Mouse (Mus musculus) CD4-positive, CD25-positive, alpha-beta regulatory T cell (primary cell): ENCODE data around the gene Rbm42. TPM values are rescaled to one million over a fixed set of nuclear protein-coding genes. Genes with fewer than 3 reads are reported as not detected.

Source experiments
- polyA plus RNA-seq: library from polyadenylated mRNA; unstranded; fragments of 100-300 nt; shearing (Covaris generic); gene quantifications from one replicate; pipeline ENCODE4 v1.2.1, GENCODE M21; 2017

Gene Rbm42
- polyA plus RNA-seq: 204 TPM

GRCm38 (mm10) chr7:30649591-30650540 lies at the start of gene Rbm42:
TSS of gene Rbm42 (minus strand) at chr7:30650317.

GRCm38 (mm10) chr7:30698589-30698988 lies 48.5 kb upstream of the Rbm42 start, which contains the start of gene 2200002J24Rik:
TSS of gene 2200002J24Rik (plus strand) at chr7:30698926.

GRCm38 (mm10) chr7:30671480-30671879 lies 21.4 kb upstream of the Rbm42 start, which contains the start of gene Pmis2:
TSS of gene Pmis2 (minus strand) at chr7:30671605.

GRCm38 (mm10) chr7:30664529-30665200 lies 14.5 kb upstream of the Rbm42 start, which contains the start of gene Haus5:
TSS of gene Haus5 (minus strand) at chr7:30664994.

GRCm38 (mm10) chr7:30635752-30636151 lies 14.4 kb downstream of the Rbm42 start, which contains the start of gene Etv2:
TSS of gene Etv2 (minus strand) at chr7:30635852.

GRCm38 (mm10) chr7:30625530-30626384 lies 24.4 kb downstream of the Rbm42 start, which contains the start of gene Cox6b1:
TSS of gene Cox6b1 (minus strand) at chr7:30626151.

GRCm38 (mm10) chr7:30612654-30613402 lies 37.3 kb downstream of the Rbm42 start, which contains the start of gene Upk1a:
TSS of gene Upk1a (minus strand) at chr7:30612847.

GRCm38 (mm10) chr7:30598786-30599185 lies 51.3 kb downstream of the Rbm42 start, which contains the start of gene Zbtb32:
TSS of gene Zbtb32 (minus strand) at chr7:30598909.

Other genes starting within 250 kb of the Rbm42 start
- 5.5 TPM for gene Tyrobp, start 236.6 kb downstream of the Rbm42 start, polyA plus RNA-seq
- 409 TPM for gene Hcst, start 230.5 kb downstream of the Rbm42 start, polyA plus RNA-seq
- 99.8 TPM for gene Nfkbid, start 228.6 kb downstream of the Rbm42 start, polyA plus RNA-seq
- 17.8 TPM for gene Aplp1, start 204.8 kb downstream of the Rbm42 start, polyA plus RNA-seq
- not detected for gene Kirrel2, start 192.6 kb downstream of the Rbm42 start, polyA plus RNA-seq
- gene Nphs1, start 192.0 kb downstream of the Rbm42 start, polyA plus RNA-seq: not detected
- not detected for gene Prodh2, start 156.7 kb downstream of the Rbm42 start, polyA plus RNA-seq
- 1.2 TPM for gene Arhgap33, start 115.3 kb downstream of the Rbm42 start, polyA plus RNA-seq
- gene Hspb6, start 98.1 kb downstream of the Rbm42 start, polyA plus RNA-seq: 4.2 TPM
- gene Proser3, start 98.0 kb downstream of the Rbm42 start, polyA plus RNA-seq: 9.9 TPM
- gene Lin37, start 90.5 kb downstream of the Rbm42 start, polyA plus RNA-seq: 89.4 TPM
- gene U2af1l4, start 87.0 kb downstream of the Rbm42 start, polyA plus RNA-seq: 47.2 TPM
- 86.6 TPM for gene Gm49396, start 87.0 kb downstream of the Rbm42 start, polyA plus RNA-seq
- gene Psenen, start 86.7 kb downstream of the Rbm42 start, polyA plus RNA-seq: 217 TPM
- gene Igflr1, start 84.9 kb downstream of the Rbm42 start, polyA plus RNA-seq: 150 TPM
- gene Kmt2b, start 61.6 kb downstream of the Rbm42 start, polyA plus RNA-seq: 15.9 TPM
- 11.7 TPM for gene Zbtb32, start 51.4 kb downstream of the Rbm42 start, polyA plus RNA-seq
- gene Upk1a, start 37.5 kb downstream of the Rbm42 start, polyA plus RNA-seq: 0.83 TPM
- 581 TPM for gene Cox6b1, start 24.2 kb downstream of the Rbm42 start, polyA plus RNA-seq
- not detected for gene Etv2, start 14.5 kb downstream of the Rbm42 start, polyA plus RNA-seq
- 37.3 TPM for gene Haus5, start 14.7 kb upstream of the Rbm42 start, polyA plus RNA-seq
- not detected for gene Pmis2, start 21.3 kb upstream of the Rbm42 start, polyA plus RNA-seq
- not detected for gene 2200002J24Rik, start 48.6 kb upstream of the Rbm42 start, polyA plus RNA-seq
- not detected for gene Atp4a, start 61.9 kb upstream of the Rbm42 start, polyA plus RNA-seq
- 116 TPM for gene Tmem147, start 79.2 kb upstream of the Rbm42 start, polyA plus RNA-seq
- 0.36 TPM for gene Gapdhs, start 93.4 kb upstream of the Rbm42 start, polyA plus RNA-seq
- gene Sbsn, start 101.2 kb upstream of the Rbm42 start, polyA plus RNA-seq: 1.1 TPM
- not detected for gene Dmkn, start 113.4 kb upstream of the Rbm42 start, polyA plus RNA-seq
- not detected for gene Krtdap, start 137.6 kb upstream of the Rbm42 start, polyA plus RNA-seq
- gene Ffar2, start 173.5 kb upstream of the Rbm42 start, polyA plus RNA-seq: 0.26 TPM
- gene Ffar3, start 205.9 kb upstream of the Rbm42 start, polyA plus RNA-seq: not detected
- gene Ffar1, start 211.2 kb upstream of the Rbm42 start, polyA plus RNA-seq: 0.07 TPM
- gene Cd22, start 230.0 kb upstream of the Rbm42 start, polyA plus RNA-seq: 4.2 TPM